ENCODE assay signal across 8 mouse cellular contexts in genomic region chr5:140764921-140765613, GRCm38 (mm10). TPM values are rescaled to one million over a fixed set of nuclear protein-coding genes. Genes with fewer than 3 reads are reported as not detected.
DNase-seq lines count a peak whose midpoint lies in the region; ATAC-seq and TF ChIP-seq lines count a peak whose summit lies in the region.

No protein-coding gene starts in this region.

- no peaks in the 10 kb centered on the region for H3K9me3 ChIP-seq in kidney, embryonic 15.5 days (replicated peaks)
- no peaks in the 10 kb centered on the region for H3K9me3 ChIP-seq in forebrain, postnatal 0 days (ENCODE audit: low read length)

- no peaks in the 10 kb centered on the region for H3K79me2 ChIP-seq in heart, adult 2 months (replicated peaks; ENCODE audit: control insufficient read depth, insufficient read depth, low read length)
- H3K79me2 ChIP-seq in macrophage (ENCODE audit: inconsistent target) = peaks cover 87% of the 10 kb centered on the region

- peak; percentile 69; the same call in 1 of the 2 replicates for TF ChIP-seq EP300 in heart, adult 2 months (IDR thresholded peaks at IDR 0.05; ENCODE audit: insufficient read depth, low read depth, low read length)

- no peak overlapping the region for H3K4me2 ChIP-seq in kidney, embryonic 15.5 days
- no peak overlapping the region for H3K4me2 ChIP-seq in forebrain, postnatal 0 days (ENCODE audit: low read depth)

- ATAC-seq in kidney, embryonic 15.5 days (replicated peaks; ENCODE audit: low FRiP score) = no peak; the same call in 1 of the 2 replicates
- ATAC-seq in forebrain, postnatal 0 days = no peak

- H3K4me1 ChIP-seq in heart, adult 2 months (ENCODE audit: control insufficient read depth, insufficient read depth, low read length) = peaks cover 41% of the 10 kb centered on the region
- H3K4me1 ChIP-seq in kidney, embryonic 15.5 days = peaks cover 51% of the 10 kb centered on the region
- 0 out of 2 replicates have a peak, but pooled peaks cover 3% of the 10 kb centered on the region for H3K4me1 ChIP-seq in forebrain, postnatal 0 days (ENCODE audit: insufficient read depth)

- no peaks in the 10 kb centered on the region for H3K27me3 ChIP-seq in heart, adult 2 months (ENCODE audit: control insufficient read depth, insufficient read depth, low read length)
- H3K27me3 ChIP-seq in kidney, embryonic 15.5 days = no peaks in the 10 kb centered on the region
- no peaks in the 10 kb centered on the region for H3K27me3 ChIP-seq in forebrain, postnatal 0 days (ENCODE audit: insufficient read depth, low read length)

- DNase-seq in layer of hippocampus, adult 2 months (ENCODE audit: low spot score in 2 of 2) = no peak
- no peak for DNase-seq in layer of hippocampus, adult 11-12 months (ENCODE audit: low spot score)
- peak; percentile 51 for DNase-seq in heart, adult 2 months
- DNase-seq in left cerebral cortex, postnatal 4 days = no peak
- no peak for DNase-seq in thymus, postnatal 0 days (ENCODE audit: low spot score)
- DNase-seq in forebrain, postnatal 0 days = no peak

- peak overlapping the region; percentile 69 for H3K27ac ChIP-seq in layer of hippocampus, adult 2 months
- peak overlapping the region; percentile 81 for H3K27ac ChIP-seq in heart, adult 2 months
- H3K27ac ChIP-seq in kidney, embryonic 15.5 days = peak overlapping the region; percentile 78
- H3K27ac ChIP-seq in macrophage = peak overlapping the region; percentile 100
- H3K27ac ChIP-seq in forebrain, postnatal 0 days (ENCODE audit: low read depth, low read length) = no peak overlapping the region

- 36% methylated on average over 6 of the region's 6 CpGs for WGBS in heart, adult 2 months
- 67% methylated on average over 6 of the region's 6 CpGs for WGBS in kidney, embryonic 15.5 days
- 38% methylated on average over 6 of the region's 6 CpGs for WGBS in macrophage (ENCODE audit: missing documents)
- WGBS in forebrain, postnatal 0 days = 78% methylated on average over 6 of the region's 6 CpGs

- peaks cover 3% of the 10 kb centered on the region; the same call in 1 of the 2 replicates for H3K36me3 ChIP-seq in heart, adult 2 months (ENCODE audit: control insufficient read depth, insufficient read depth, low read length)
- peaks cover 35% of the 10 kb centered on the region for H3K36me3 ChIP-seq in kidney, embryonic 15.5 days
- peaks cover 21% of the 10 kb centered on the region for H3K36me3 ChIP-seq in macrophage (ENCODE audit: inconsistent target)
- peaks cover 10% of the 10 kb centered on the region for H3K36me3 ChIP-seq in forebrain, postnatal 0 days (ENCODE audit: insufficient read depth)

- H3K9ac ChIP-seq in heart, adult 2 months (ENCODE audit: low read depth, low read length) = peak overlapping the region; percentile 3; the same call in 1 of the 2 replicates
- no peak overlapping the region for H3K9ac ChIP-seq in kidney, embryonic 15.5 days
- H3K9ac ChIP-seq in forebrain, postnatal 0 days = no peak overlapping the region

- no peak overlapping the region for H3K4me3 ChIP-seq in layer of hippocampus, adult 2 months
- H3K4me3 ChIP-seq in heart, adult 2 months = no peak overlapping the region
- no peak overlapping the region for H3K4me3 ChIP-seq in kidney, embryonic 15.5 days (replicated peaks)
- H3K4me3 ChIP-seq in macrophage (ENCODE audit: inconsistent target) = no peak overlapping the region
- H3K4me3 ChIP-seq in forebrain, postnatal 0 days (ENCODE audit: low read depth, low read length) = no peak overlapping the region

- TF ChIP-seq CTCF in layer of hippocampus, adult 2 months (conservative IDR thresholded peaks at IDR 0.05) = no peak
- no peak for TF ChIP-seq CTCF in heart, adult 2 months (IDR thresholded peaks at IDR 0.05)
- no peak for TF ChIP-seq CTCF in forebrain, postnatal 0 days (IDR thresholded peaks at IDR 0.05; ENCODE audit: low read depth)

- intact Hi-C loops in heart, adult 2 months (cut with DNase I) = loop anchor here (5.0 kb wide), 1 partner anchor 62 kb away; no protein-coding TSS in a partner anchor
- intact Hi-C loops in left cerebral cortex, postnatal 4 days (cut with DNase I) = no loop called here

- no peak for TF ChIP-seq POLR2A in heart, adult 2 months (IDR thresholded peaks at IDR 0.05; ENCODE audit: insufficient read depth, low read depth, low read length)

RNA-seq across cellular contexts. Expression of gene Amz1, which starts 41.1 kb away (rescaled TPM):
- 10 to 100 TPM; 13.8 to 13.9 TPM for total RNA-seq in layer of hippocampus, adult 2 months (2021)
- under 1 TPM; 0.31 to 0.48 TPM for total RNA-seq in heart, adult 2 months (2021)
- 0.59 and 0.98 TPM in 2 replicates for polyA plus RNA-seq in heart, adult 2 months (2012; rRNA removed)
- 2.1 TPM in 2 replicates for polyA plus RNA-seq in kidney, embryonic 15.5 days (2015; fragmentation: Nextera tagmentation; extraction: Ambion mirVana)
- 100 to 1,000 TPM in 3 of 26 experiments, 10 to 100 TPM in 18, 1 to 10 TPM in 5; 7.1 to 116 (median 24.0) TPM for total RNA-seq in macrophage (2018; cell fraction: chromatin; rRNA removed)
- 10 to 100 TPM in 13 of 26 experiments, 1 to 10 TPM in 13; 2.6 to 36.5 (median 11.7) TPM for total RNA-seq in macrophage (2018; cell fraction: cytosol; rRNA removed)
- total RNA-seq in macrophage (2018; cell fraction: nucleus; rRNA removed) = 100 to 1,000 TPM in 2 of 26 experiments, 10 to 100 TPM in 18, 1 to 10 TPM in 6; 5.8 to 126 (median 25.2) TPM
- polyA plus RNA-seq in macrophage (2018) = 10.9 to 24.7 TPM (median 13.4 TPM) in 3 replicates
- 10 to 100 TPM; 19.3 to 26.0 TPM for total RNA-seq in left cerebral cortex, postnatal 4 days (2021)
- 3.4 and 3.9 TPM in 2 replicates for polyA plus RNA-seq in thymus, postnatal 0 days (2015; fragmentation: Nextera tagmentation; extraction: Ambion mirVana)
- 12.1 and 12.2 TPM in 2 replicates for total RNA-seq in forebrain, postnatal 0 days (2014; rRNA removed)
- polyA plus RNA-seq in forebrain, postnatal 0 days (2015; fragmentation: Nextera tagmentation; extraction: Ambion mirVana) = 8.7 and 14.2 TPM in 2 replicates

Comparison
In these comparisons a context has a peak if more than half of its experiments do, and no peak if none do; other contexts are left out.
1. DNase-seq: peak in heart, adult 2 months (2 of 2); none in layer of hippocampus, adult 2 months (0 of 2), layer of hippocampus, adult 11-12 months (single experiment), left cerebral cortex, postnatal 4 days (single experiment), thymus, postnatal 0 days (single experiment) and forebrain, postnatal 0 days (single experiment).